Mouse (Mus musculus): Measurements from ENCODE around the gene Cnep1r1.

Cnep1r1 gene

DNA sequence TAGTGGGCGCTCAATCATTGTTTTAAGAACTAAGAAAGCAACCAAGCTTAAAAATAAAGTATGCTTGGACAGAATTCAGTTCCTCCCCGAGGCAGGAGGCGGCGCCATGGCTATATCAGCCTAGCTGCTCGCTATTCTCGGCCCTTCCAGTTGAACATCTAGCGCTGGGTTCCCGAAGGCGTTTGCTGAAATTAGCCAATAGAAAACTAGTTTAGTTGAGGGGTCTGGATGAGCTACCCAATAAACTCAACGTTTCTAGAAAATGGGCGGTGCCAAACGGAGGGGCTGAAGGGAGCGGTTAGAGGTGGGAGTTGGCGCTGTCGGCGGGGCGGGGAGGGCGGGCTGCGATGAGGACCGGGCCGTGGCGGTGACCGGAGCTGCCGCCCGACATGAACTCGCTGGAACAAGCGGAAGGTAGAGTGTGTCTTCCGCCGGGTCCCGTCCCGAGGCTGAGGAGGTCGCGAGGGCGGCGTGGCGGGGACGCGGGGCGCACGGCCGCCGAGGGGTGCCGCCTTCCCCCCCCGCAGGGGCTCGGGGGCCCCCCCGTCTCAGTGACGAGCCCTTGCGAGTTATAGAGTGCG, at the start of gene Cnep1r1:
TSS of gene Cnep1r1 (plus strand) at position 314 of the 581 bp plus-strand sequence.
- in situ Hi-C loops (cut with MboI; ENCODE audit: low pct_unique_long_range_greater_than_20kb in 1 of 2, low sequenced_read_pairs in 2 of 2, unreplicated experiment in 1 of 2), result no loop called here

DNA sequence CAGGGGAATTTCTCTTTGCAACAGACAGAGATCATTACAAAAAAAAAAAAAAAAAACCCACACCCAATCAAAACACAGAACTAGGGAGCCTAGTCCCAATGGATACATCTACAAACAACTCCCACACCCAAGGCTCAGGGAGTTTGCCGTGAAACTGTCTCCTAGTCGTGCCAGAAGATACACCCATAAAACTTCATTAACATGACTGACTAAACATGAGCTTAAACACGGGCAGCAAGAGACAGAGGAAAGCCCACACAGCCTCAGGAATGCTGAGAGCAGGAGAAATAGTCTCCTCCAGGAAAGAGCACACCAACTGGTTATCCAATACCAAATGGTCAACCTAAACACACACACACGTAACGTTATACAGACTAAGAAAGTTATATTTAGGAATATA, 36.4 kb upstream of the Cnep1r1 start:
- in situ Hi-C loops (cut with MboI; ENCODE audit: low pct_unique_long_range_greater_than_20kb in 1 of 2, low sequenced_read_pairs in 2 of 2, unreplicated experiment in 1 of 2), result no loop called here

DNA sequence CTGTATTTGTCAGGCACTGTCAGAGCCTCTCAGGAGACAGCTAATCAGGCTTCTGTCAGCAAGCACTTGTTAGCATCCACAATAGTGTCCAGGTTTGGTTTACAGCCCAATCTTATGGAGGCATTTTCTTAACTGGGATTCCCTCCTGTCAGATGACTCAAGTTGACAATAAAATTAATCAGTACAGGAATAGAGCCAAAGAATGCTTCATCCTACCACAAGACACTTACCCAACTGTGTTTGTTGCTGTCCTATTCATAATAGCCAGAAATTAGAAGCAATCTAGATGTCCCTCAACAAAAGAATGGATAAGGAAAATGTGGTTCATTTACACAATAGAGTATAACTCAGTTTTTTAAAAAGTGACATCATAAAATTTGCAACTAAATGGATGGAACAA, 30.6 kb upstream of the Cnep1r1 start:
- in situ Hi-C loops (cut with MboI; ENCODE audit: low pct_unique_long_range_greater_than_20kb in 1 of 2, low sequenced_read_pairs in 2 of 2, unreplicated experiment in 1 of 2), result no loop called here

- in situ Hi-C loops (cut with MboI; ENCODE audit: low pct_unique_long_range_greater_than_20kb in 1 of 2, low sequenced_read_pairs in 2 of 2, unreplicated experiment in 1 of 2), result no loop called here
Measured at GRCm38 (mm10) chr8:88091661-88092060, 26.9 kb upstream of the Cnep1r1 start.

DNA sequence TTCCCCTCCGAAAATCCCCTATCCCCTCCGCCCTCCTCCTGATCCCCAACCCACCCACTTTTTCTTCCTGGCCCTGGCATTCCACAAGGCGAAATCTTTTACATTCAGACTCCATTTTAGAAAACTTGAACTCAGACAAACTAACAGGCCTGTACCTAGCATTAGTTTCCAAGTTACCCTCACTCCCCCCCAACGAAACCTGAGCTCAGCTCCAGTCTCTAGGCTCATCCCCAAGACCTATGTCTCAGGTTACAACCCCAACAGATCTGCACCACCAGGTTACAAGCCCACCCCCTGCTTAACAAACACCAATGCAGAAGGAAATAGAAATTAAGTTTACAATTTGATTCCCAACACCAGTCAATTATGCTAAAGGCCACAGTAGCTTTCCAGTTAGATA, 25.2 kb upstream of the Cnep1r1 start:
- in situ Hi-C loops (cut with MboI; ENCODE audit: low pct_unique_long_range_greater_than_20kb in 1 of 2, low sequenced_read_pairs in 2 of 2, unreplicated experiment in 1 of 2), result no loop called here

GRCm38 (mm10) chr8:88098856-88099255, 19.7 kb upstream of the Cnep1r1 start:
- in situ Hi-C loops (cut with MboI; ENCODE audit: low pct_unique_long_range_greater_than_20kb in 1 of 2, low sequenced_read_pairs in 2 of 2, unreplicated experiment in 1 of 2), result no loop called here

DNA sequence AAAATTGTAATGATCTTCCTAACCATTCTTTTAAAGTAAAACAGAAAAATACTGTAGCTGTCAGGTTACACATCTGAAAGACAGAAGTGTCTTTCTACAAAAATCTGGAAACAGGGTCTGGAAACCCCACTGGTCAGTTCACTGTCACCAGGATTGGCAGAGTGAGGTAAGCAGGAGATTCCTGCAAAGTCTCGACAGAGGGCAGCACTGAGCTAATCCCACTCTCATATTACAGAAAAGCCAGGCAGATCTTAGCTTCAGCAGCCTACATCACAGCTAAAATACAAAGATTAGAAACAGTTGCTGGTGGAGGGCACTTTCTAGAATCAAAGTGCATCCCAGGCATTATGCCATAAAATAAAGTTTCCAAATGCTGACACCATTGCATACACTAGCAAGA, 19.0 kb upstream of the Cnep1r1 start:
- in situ Hi-C loops (cut with MboI; ENCODE audit: low pct_unique_long_range_greater_than_20kb in 1 of 2, low sequenced_read_pairs in 2 of 2, unreplicated experiment in 1 of 2), result no loop called here

GRCm38 (mm10) chr8:88109241-88109640, 9.3 kb upstream of the Cnep1r1 start:
- in situ Hi-C loops (cut with MboI; ENCODE audit: low pct_unique_long_range_greater_than_20kb in 1 of 2, low sequenced_read_pairs in 2 of 2, unreplicated experiment in 1 of 2), result no loop called here

DNA sequence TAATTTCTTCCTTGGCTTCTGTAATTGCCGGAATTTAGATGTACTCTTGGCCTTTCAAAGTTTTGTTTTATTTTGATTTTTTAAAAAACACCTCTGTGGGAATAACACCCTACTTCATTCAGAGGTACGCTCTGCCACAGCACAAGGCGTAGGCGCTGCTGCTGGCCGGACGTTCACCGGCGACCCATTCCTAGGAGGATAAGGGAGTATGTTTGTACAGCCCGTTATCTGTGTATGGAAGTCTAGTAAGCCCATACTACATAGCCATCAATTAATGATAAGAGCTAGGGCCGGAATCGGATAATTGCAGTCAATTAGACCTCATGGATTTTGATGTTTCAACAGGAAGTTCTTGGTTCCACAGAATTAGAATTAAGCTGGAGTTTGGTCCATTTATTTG, 507 bp downstream of the Cnep1r1 start:
- in situ Hi-C loops (cut with MboI; ENCODE audit: low pct_unique_long_range_greater_than_20kb in 1 of 2, low sequenced_read_pairs in 2 of 2, unreplicated experiment in 1 of 2), result no loop called here

- in situ Hi-C loops (cut with MboI; ENCODE audit: low pct_unique_long_range_greater_than_20kb in 1 of 2, low sequenced_read_pairs in 2 of 2, unreplicated experiment in 1 of 2), result no loop called here
Measured at GRCm38 (mm10) chr8:88124850-88125249, 6.3 kb downstream of the Cnep1r1 start.

DNA sequence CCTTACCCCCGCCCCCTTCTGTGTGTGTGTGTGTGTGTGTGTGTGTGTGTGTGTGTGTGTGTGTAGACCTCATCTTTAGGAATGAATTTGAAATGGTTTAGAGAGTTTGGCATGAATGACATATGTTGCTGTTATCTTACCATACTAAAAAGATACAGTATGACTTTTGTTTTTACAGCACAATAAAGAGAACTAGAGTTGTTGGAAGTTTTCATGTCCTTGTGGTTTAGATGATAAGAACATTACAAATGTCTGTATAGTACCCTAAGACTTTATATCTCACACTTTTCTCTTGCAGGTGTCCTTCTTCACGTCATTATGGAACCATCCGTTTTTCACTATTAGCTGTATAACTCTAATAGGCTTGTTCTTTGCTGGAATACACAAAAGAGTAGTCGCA, 10.8 kb downstream of the Cnep1r1 start:
- in situ Hi-C loops (cut with MboI; ENCODE audit: low pct_unique_long_range_greater_than_20kb in 1 of 2, low sequenced_read_pairs in 2 of 2, unreplicated experiment in 1 of 2), result no loop called here

GRCm38 (mm10) chr8:88130754-88131317, 12.3 kb downstream of the Cnep1r1 start:
- in situ Hi-C loops (cut with MboI; ENCODE audit: low pct_unique_long_range_greater_than_20kb in 1 of 2, low sequenced_read_pairs in 2 of 2, unreplicated experiment in 1 of 2), result no loop called here

GRCm38 (mm10) chr8:88137748-88138484, 19.3 kb downstream of the Cnep1r1 start, which contains the start of gene Heatr3:
Gene Heatr3, plus strand, starts transcription at chr8:88137855.
- in situ Hi-C loops (cut with MboI; ENCODE audit: low pct_unique_long_range_greater_than_20kb in 1 of 2, low sequenced_read_pairs in 2 of 2, unreplicated experiment in 1 of 2), result no loop called here

- in situ Hi-C loops (cut with MboI; ENCODE audit: low pct_unique_long_range_greater_than_20kb in 1 of 2, low sequenced_read_pairs in 2 of 2, unreplicated experiment in 1 of 2), result no loop called here
Measured at GRCm38 (mm10) chr8:88139256-88139655, 20.7 kb downstream of the Cnep1r1 start.

DNA sequence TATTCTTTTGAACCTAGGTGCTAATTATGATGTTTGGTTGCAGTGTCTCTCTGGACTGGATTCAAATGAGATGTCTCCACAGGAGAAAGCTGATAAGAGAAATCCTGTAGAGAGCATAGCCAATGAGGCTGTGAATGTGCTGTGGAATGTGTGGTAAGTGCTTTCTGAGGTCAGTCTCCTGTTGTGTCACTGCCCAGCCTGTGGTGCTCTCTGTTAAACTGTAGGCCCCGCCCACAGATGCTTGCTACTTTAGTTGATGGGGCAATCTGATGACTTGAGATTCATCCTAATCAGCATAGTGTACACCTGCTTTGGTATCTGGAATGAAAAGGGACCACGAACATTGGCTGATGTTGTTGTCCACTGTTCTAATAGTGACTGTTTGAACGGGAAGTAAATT, 23.1 kb downstream of the Cnep1r1 start:
- in situ Hi-C loops (cut with MboI; ENCODE audit: low pct_unique_long_range_greater_than_20kb in 1 of 2, low sequenced_read_pairs in 2 of 2, unreplicated experiment in 1 of 2), result no loop called here

GRCm38 (mm10) chr8:88144041-88144440, 25.5 kb downstream of the Cnep1r1 start:
- in situ Hi-C loops (cut with MboI; ENCODE audit: low pct_unique_long_range_greater_than_20kb in 1 of 2, low sequenced_read_pairs in 2 of 2, unreplicated experiment in 1 of 2), result no loop called here

- in situ Hi-C loops (cut with MboI; ENCODE audit: low pct_unique_long_range_greater_than_20kb in 1 of 2, low sequenced_read_pairs in 2 of 2, unreplicated experiment in 1 of 2), result no loop called here
Measured at GRCm38 (mm10) chr8:88150910-88151371, 32.4 kb downstream of the Cnep1r1 start.

- in situ Hi-C loops (cut with MboI; ENCODE audit: low pct_unique_long_range_greater_than_20kb in 1 of 2, low sequenced_read_pairs in 2 of 2, unreplicated experiment in 1 of 2), result no loop called here
Measured at GRCm38 (mm10) chr8:88160237-88160995, 41.8 kb downstream of the Cnep1r1 start.

DNA sequence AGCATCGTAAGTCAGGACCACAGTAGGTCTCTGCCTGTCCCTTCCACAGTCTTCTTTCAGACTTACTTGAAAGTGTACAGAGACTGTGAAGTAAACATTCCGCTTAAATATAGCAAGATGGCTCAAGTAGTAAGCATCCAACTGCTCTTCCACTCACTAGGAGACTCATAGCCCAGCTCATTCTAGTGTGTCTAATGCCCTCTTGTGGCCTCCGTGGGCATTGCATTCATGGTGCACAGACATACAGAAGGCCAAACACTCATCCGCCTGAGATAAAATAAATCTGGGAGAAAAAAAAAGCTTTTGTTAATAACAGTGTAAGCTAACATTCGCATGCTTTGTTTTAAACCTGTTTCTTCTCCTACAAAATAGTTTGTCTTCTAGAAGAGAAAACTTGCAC, 42.9 kb downstream of the Cnep1r1 start:
- in situ Hi-C loops (cut with MboI; ENCODE audit: low pct_unique_long_range_greater_than_20kb in 1 of 2, low sequenced_read_pairs in 2 of 2, unreplicated experiment in 1 of 2), result no loop called here
